Mouse (Mus musculus) megakaryocyte, embryonic 14.5 days (primary cell): ENCODE measurements around the gene Dynlt1a.
"Not testable (repeated sequence)": the region's sequence is repeated elsewhere in the genome, so short reads cannot be mapped to it uniquely, and the experiment has no call there.

ENCODE experiments used
- FLI1 ChIP-seq: IDR thresholded peaks from 2 replicates; pipeline ENCODE4 v1.6.1; 2012; ENCODE audit warnings: low read length, inconsistent platforms, mixed read lengths
- GATA1 ChIP-seq: IDR thresholded peaks from 3 replicates; pipeline ENCODE4 v1.6.1; 2012; ENCODE audit warnings: mixed read lengths, low read length, inconsistent platforms, borderline replicate concordance

- not testable (repeated sequence) for TF ChIP-seq GATA1, FLI1
Observed at GRCm38 (mm10) chr17:6293882-6294281, 23.4 kb downstream of the Dynlt1a start.
